Mouse (Mus musculus) c-Kit-positive CD71-positive TER-119-positive erythroid progenitor cells, embryonic 14.5 days (primary cell): ENCODE data around the gene Higd1a.

Experiments used
- DNase-seq: peaks from one replicate; pipeline ENCODE4 v3.0.0-alpha.2; 2013; ENCODE audit warnings: low spot score

The Higd1a gene

GRCm38 (mm10) chr9:121858153-121858488 is at the start of gene Higd1a:
Higd1a (minus strand) TSS chr9:121858362.
- no peak for DNase-seq

DNA sequence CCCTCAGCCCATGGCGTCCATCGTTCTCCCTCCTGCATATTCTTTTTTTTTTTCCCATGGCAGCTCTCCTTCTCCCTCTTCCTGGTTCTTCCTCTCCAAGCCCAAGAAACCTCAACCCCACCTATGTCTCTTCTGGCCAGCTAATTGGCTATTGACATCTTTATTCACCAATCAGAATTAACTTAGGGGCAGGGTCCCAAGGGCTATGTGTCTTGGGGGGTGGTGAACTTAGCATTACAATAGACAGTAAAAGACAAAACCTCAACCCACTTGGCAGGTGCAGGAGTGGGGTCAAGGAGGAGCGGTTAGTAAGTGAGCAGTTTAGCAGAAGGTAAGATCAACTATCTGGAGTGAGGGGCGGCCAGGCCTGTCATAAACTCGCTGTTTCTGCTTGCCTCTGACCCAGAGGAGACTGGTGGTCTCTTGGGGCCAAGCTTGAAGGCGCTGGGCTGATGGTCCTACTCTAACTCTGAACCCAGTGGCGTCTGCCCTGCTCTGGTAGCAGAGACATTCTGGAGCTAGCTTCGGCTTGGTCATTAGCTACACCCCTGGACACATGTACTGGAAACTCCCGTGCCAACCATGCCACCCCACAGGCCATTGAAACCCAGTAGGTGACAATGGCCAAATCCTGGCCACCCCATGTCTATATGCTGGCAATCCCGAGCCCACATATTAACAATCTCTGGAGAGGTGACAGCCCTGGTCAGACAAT is 49.4 kb upstream of the Higd1a start:
- no peak for DNase-seq

DNA sequence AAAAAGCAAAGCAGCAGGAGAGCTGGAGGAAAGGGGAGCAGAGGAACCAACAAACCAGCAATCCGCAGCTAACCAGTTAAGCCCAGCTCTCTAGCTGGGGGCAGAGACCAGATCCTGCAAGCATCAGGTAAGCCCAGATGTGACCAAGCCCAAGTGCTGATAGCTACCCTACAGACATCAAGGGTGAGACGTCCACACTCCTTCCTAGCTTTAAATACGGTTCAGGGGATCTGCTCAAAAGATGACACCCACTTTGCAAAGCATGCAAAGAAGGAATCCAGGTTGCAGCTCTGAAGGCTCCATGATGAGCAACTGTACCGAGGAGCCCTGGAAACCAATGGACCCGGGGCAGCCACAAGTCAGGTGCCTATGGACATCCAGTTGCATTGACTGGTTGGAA is 48.3 kb upstream of the Higd1a start:
- no peak for DNase-seq

- DNase-seq = no peak
Measured at GRCm38 (mm10) chr9:121905556-121906185, 47.5 kb upstream of the Higd1a start.

- no peak for DNase-seq
Measured at GRCm38 (mm10) chr9:121904946-121905345, 46.8 kb upstream of the Higd1a start.

GRCm38 (mm10) chr9:121904319-121904718 is 46.2 kb upstream of the Higd1a start:
- DNase-seq = no peak

- no peak for DNase-seq
Measured at GRCm38 (mm10) chr9:121903476-121904305, 45.5 kb upstream of the Higd1a start.

GRCm38 (mm10) chr9:121901710-121902700 is 43.8 kb upstream of the Higd1a start:
- DNase-seq = no peak

- no peak for DNase-seq
Measured at GRCm38 (mm10) chr9:121900282-121900855, 42.2 kb upstream of the Higd1a start.

DNA sequence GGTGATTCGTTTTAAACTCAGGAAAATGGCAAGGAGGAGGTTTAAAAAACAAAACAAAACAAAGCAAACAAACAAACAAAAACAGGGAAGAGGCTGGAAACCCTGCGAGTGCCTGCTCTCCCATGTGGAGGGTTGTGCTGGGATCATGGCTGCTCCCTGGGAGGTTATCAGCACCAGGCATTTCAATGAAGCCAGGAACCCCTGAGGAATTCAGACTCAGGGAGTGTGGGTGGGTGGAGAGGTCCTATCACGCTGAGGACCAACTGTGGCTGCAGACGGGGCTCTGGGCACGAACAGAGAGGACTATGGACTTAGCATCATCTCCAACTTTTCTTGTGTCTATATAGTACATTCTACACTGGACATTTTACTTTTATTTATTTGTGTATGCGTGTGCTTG is 41.1 kb upstream of the Higd1a start:
- no peak for DNase-seq

DNA sequence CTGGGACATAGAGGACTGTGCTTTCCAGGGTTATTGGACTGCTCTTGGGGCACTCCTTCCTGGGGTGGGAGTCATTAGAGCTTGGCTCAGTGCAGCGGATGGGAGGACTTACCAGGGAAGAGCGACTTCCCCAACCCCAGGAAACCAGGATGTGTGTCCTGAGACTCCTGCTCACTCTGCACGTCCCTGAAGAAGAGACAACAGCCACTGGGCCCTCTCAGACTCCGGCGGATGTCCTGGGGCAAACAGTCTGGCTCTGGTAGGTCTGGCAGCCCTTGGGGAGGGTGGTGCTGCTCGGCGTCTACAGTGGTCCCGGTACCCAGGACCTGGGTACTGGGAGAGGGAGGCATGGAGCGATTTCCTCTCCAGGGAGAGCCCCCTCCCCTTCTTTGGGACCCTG is 40.1 kb upstream of the Higd1a start, which contains the start of gene Ackr2:
Ackr2 (plus strand) TSS at position 111 of the 400 bp plus-strand sequence.
- no peak for DNase-seq

DNA sequence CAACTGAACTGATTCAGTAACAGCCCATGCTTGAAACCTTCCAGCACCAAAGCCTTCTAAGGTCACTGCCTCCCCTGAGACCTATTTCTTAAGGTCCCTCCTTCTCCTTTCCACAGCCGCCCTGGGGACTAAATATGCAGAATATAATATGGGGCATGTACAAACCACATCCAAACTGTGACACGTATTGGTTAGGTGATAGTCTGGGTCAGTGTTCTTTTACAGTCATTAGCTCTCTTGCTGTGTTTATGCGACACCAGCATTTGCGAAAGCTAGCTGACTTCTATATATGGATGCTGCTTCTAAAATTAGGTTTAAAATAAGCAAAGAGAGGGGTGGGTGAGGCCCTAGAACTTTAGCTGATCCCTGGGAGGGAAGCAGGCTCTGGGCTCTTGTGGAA is 38.7 kb upstream of the Higd1a start:
- DNase-seq = no peak

- DNase-seq = no peak
Measured at GRCm38 (mm10) chr9:121895392-121895993, 37.3 kb upstream of the Higd1a start.

- DNase-seq = no peak
Measured at GRCm38 (mm10) chr9:121894447-121894846, 36.3 kb upstream of the Higd1a start.

DNA sequence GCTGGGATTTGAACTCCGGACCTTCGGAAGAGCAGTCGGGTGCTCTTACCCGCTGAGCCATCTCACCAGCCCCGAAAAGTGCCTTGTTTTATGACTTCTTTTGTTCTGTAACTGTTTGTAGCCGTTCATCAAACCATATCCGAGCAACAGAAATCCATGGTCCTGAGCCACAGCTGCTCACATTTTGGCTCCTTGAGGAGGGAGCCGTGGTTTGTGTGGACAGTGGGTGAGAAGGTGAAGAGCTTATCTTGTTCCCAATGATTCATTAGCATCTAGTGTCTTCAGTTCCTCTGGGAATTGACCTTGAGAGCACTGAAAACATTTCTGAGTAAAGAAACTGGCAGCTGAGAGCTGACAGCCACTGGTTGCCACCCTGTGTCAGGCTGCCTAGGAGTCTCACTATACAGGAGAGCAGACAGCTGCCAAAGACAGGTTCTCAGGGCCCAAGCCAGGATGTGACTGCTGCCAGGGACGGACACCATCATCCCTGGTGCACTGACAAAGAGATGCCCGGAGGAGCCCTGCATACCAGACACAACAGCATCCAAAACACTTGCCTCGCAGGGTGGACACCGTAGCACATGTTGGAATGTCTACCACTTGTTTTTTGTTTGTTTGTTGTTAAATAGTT is 34.0 kb upstream of the Higd1a start:
- DNase-seq = no peak

- no peak for DNase-seq
Measured at GRCm38 (mm10) chr9:121891301-121891700, 33.1 kb upstream of the Higd1a start.

DNA sequence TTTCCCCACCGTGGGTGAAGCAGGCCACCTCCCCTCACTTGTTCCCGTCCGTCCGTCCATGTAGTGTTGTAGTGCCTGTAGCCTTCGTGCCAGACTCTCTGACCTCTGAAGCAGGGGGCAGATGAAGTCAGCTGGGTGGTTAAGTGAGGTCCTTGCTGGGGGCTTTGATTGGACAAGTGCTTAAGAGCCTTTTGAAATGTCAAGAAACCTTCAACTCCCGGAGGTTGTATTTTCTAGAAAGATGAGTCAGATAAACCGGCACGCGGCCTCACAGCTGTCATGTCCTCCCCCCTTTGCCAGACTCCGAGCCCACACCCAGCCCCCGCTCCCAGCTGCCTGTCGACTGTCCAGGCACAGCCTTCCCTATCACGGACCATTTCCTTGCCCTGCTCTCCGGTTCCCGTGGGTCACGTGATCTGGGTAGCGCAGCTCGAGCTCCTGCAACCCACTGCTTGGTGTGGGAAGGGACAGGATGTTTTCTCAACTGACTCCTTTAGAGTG is 32.3 kb upstream of the Higd1a start:
- no peak for DNase-seq

DNA sequence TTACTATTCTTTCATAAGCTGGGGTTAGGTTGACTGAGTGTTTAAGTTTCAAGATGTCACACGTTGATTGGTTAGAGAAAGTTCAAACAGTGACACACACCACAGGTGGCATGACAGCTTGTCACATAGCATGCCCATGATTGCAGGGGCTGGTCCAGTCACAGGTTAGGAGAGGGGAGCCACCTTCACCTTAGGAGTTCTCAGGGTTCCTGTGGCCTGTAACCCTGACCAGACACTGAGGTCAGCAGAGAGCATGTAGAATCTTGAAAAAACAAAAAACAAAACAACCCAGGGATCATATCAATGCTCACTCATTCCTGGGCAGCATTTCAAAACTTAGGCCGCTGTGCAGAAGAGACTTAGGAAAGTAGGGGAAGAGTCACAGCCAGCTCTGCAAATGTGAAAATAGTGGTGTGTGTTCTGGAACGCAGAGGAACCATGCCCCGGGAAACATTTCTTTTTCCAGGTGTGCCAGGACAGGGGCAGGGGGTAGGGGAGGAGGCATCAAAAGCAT is 31.8 kb upstream of the Higd1a start:
- DNase-seq = no peak

DNA sequence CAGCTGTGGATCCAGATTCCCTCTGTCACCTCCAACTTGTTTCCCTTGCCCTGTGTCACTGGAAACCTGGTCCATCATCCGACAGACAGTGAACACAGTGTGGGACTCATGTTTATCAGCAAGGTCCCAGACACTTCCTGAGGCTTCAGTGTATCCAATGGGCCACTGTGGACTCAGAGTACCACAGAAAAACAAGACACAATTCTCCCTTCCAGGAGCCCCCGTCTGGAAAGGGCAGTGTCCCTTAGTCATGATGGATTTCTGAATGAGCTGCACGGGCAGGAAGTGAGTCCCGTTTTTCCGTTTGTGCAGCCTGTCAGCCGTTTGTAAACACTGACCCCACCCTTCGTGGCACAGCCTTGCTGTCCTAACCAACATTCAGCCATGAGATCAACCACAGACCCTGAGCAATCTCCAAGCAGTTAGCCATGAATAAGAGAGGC is 23.9 kb upstream of the Higd1a start:
- DNase-seq = no peak

GRCm38 (mm10) chr9:121881301-121881700 is 23.1 kb upstream of the Higd1a start:
- DNase-seq = no peak
